ENCODE assay signal across 24 mouse cellular contexts in genomic region chr3:51145985-51146384, GRCm38 (mm10).
DNase-seq lines count a peak whose midpoint lies in the region; ATAC-seq and TF ChIP-seq lines count a peak whose summit lies in the region.
"Had no signal": no experiment of that assay in that cellular context is flagged by ENCODE, and none has a peak within 500 bp of the region (broad histone marks: within the 10 kb centered on the region; RNA-seq: fewer than 3 reads in every experiment).

No protein-coding gene starts in this region.

- no peak overlapping the region for H3K4me2 ChIP-seq in CH12.LX (ENCODE audit: insufficient read depth, low read depth, poor library complexity, severe bottlenecking)
- H3K4me2 ChIP-seq in midbrain, embryonic 15.5 days: no peak overlapping the region
- H3K4me2 ChIP-seq in midbrain, embryonic 13.5 days (replicated peaks): no peak overlapping the region
- H3K4me2 ChIP-seq: embryonic facial prominence, embryonic 13.5 days; heart, embryonic 13.5 days; hindbrain, embryonic 15.5 days; limb, embryonic 15.5 days; lung, embryonic 14.5 days had no signal

- H3K27ac ChIP-seq in CH12.LX (ENCODE audit: insufficient read depth, low read depth): no peak overlapping the region
- no peak overlapping the region for H3K27ac ChIP-seq in midbrain, embryonic 15.5 days
- no peak overlapping the region for H3K27ac ChIP-seq in midbrain, embryonic 13.5 days
- H3K27ac ChIP-seq: embryonic facial prominence, embryonic 13.5 days; heart, embryonic 13.5 days; hindbrain, embryonic 15.5 days; limb, embryonic 15.5 days; macrophage had no signal

- TF ChIP-seq EP300 in CH12.LX (IDR thresholded peaks at IDR 0.05; ENCODE audit: low read length): peak; percentile 32; the same call in 1 of the 2 replicates

- peaks cover 0 to 17% of the 10 kb centered on the region in 2 experiments; a peak in 3 of 4 replicates for H3K4me1 ChIP-seq in CH12.LX (ENCODE audit: control insufficient read depth in 1 of 2, insufficient read depth in 2 of 2)
- H3K4me1 ChIP-seq in midbrain, embryonic 15.5 days: no peaks in the 10 kb centered on the region
- no peaks in the 10 kb centered on the region for H3K4me1 ChIP-seq in midbrain, embryonic 13.5 days (replicated peaks)
- H3K4me1 ChIP-seq: embryonic facial prominence, embryonic 13.5 days; limb, embryonic 15.5 days had no signal

- no peaks in the 10 kb centered on the region for H3K9me3 ChIP-seq in CH12.LX (replicated peaks; ENCODE audit: low read length)
- H3K9me3 ChIP-seq in midbrain, embryonic 15.5 days: no peaks in the 10 kb centered on the region
- H3K9me3 ChIP-seq in midbrain, embryonic 13.5 days: no peaks in the 10 kb centered on the region
- H3K9me3 ChIP-seq: heart, embryonic 13.5 days; hindbrain, embryonic 15.5 days; limb, embryonic 15.5 days had no signal

- in situ Hi-C loops in CH12.LX (cut with MboI; ENCODE audit: low pct_ligation_motif_present, low pct_unique_long_range_greater_than_20kb, low sequenced_read_pairs): loop anchor here (25.0 kb wide), 1 partner anchor 834 kb away; no protein-coding TSS in a partner anchor

- no peaks in the 10 kb centered on the region for H3K79me2 ChIP-seq in CH12.LX (replicated peaks; ENCODE audit: control insufficient read depth, extremely low read depth, insufficient read depth, poor library complexity, severe bottlenecking)

- TF ChIP-seq CTCF in CH12.LX (conservative IDR thresholded peaks at IDR 0.05 in 1 of 2, IDR thresholded peaks at IDR 0.05 in 1 of 2; ENCODE audit: low read depth in 2 of 2, low read length in 2 of 2): no peak

- H3K4me3 ChIP-seq in CH12.LX (replicated peaks in 1 of 3; ENCODE audit: low read depth in 2 of 3, low read length in 2 of 3, poor library complexity in 1 of 3): no peak overlapping the region
- H3K4me3 ChIP-seq in midbrain, embryonic 15.5 days: no peak overlapping the region
- H3K4me3 ChIP-seq in midbrain, embryonic 13.5 days (replicated peaks): no peak overlapping the region
- H3K4me3 ChIP-seq: embryonic facial prominence, embryonic 13.5 days; heart, embryonic 13.5 days; hindbrain, embryonic 15.5 days; limb, embryonic 15.5 days had no signal

- peak; percentile 86 for ATAC-seq in granulocyte monocyte progenitor cell, adult 5-6 weeks (replicated peaks; ENCODE audit: poor library complexity, severe bottlenecking)
- peak; percentile 83 for ATAC-seq in megakaryocyte-erythroid progenitor cell, adult 5-6 weeks (replicated peaks; ENCODE audit: low FRiP score, low TSS enrichment, poor library complexity, severe bottlenecking)
- no peak for ATAC-seq in midbrain, embryonic 15.5 days (replicated peaks)
- no peak for ATAC-seq in midbrain, embryonic 13.5 days
- ATAC-seq: forebrain, embryonic 14.5 days; intestine, postnatal 0 days; midbrain, embryonic 16.5 days had no signal

- H3K9ac ChIP-seq in CH12.LX (ENCODE audit: insufficient read depth, low read depth): no peak overlapping the region
- no peak overlapping the region for H3K9ac ChIP-seq in midbrain, embryonic 15.5 days
- H3K9ac ChIP-seq in midbrain, embryonic 13.5 days (replicated peaks): no peak overlapping the region
- H3K9ac ChIP-seq: embryonic facial prominence, embryonic 13.5 days; heart, embryonic 13.5 days; hindbrain, embryonic 15.5 days; limb, embryonic 15.5 days; lung, embryonic 14.5 days had no signal

- dilution Hi-C loops in CH12.LX (cut with MboI; ENCODE audit: extremely low pct_ligation_motif_present, extremely low pct_unique_long_range_greater_than_20kb, low sequenced_read_pairs): no loop called here

- no peak for TF ChIP-seq RAD21 in CH12.LX (IDR thresholded peaks at IDR 0.05; ENCODE audit: low read depth, low read length)

- DNase-seq in adrenal gland, postnatal 14 days: peak; percentile 61
- DNase-seq in adrenal gland, postnatal 25 days: no peak
- DNase-seq in CH12.LX (ENCODE audit: extremely low read depth): peak; percentile 56
- no peak for DNase-seq in kidney, adult 8-10 months
- DNase-seq: B cell, adult 2 months; cerebellum, adult 9-10 months; gastrocnemius, postnatal 10 days; heart, adult 18-20 months; kidney, postnatal 25 days; lung, embryonic 14.5 days; right cerebral cortex, postnatal 4 days; thymus, adult 2 months had no signal

- no peaks in the 10 kb centered on the region for H3K27me3 ChIP-seq in CH12.LX (replicated peaks)
- H3K27me3 ChIP-seq in midbrain, embryonic 15.5 days (replicated peaks): no peaks in the 10 kb centered on the region
- no peaks in the 10 kb centered on the region for H3K27me3 ChIP-seq in midbrain, embryonic 13.5 days
- H3K27me3 ChIP-seq: embryonic facial prominence, embryonic 13.5 days; heart, embryonic 13.5 days; hindbrain, embryonic 15.5 days; limb, embryonic 15.5 days had no signal

- WGBS in midbrain, embryonic 15.5 days: 92% methylated on average over 2 of the region's 2 CpGs
- 93% methylated on average over 2 of the region's 2 CpGs for WGBS in midbrain, embryonic 13.5 days

- TF ChIP-seq POLR2A in CH12.LX (IDR thresholded peaks at IDR 0.05; ENCODE audit: low read depth, low read length): no peak

- H3K36me3 ChIP-seq in CH12.LX (replicated peaks in 1 of 2; ENCODE audit: control insufficient read depth in 1 of 2, insufficient read depth in 1 of 2, low read length in 1 of 2): no peaks in the 10 kb centered on the region
- no peaks in the 10 kb centered on the region for H3K36me3 ChIP-seq in midbrain, embryonic 15.5 days (replicated peaks)
- no peaks in the 10 kb centered on the region for H3K36me3 ChIP-seq in midbrain, embryonic 13.5 days
- H3K36me3 ChIP-seq: embryonic facial prominence, embryonic 13.5 days; heart, embryonic 13.5 days; hindbrain, embryonic 15.5 days; limb, embryonic 15.5 days had no signal

TF ChIP-seq in CH12.LX, 34 proteins besides CTCF, POLR2A, EP300 and RAD21:
- TF ChIP-seq MAZ (IDR thresholded peaks at IDR 0.05; ENCODE audit: low read depth, low read length) (no peak), JUND (conservative IDR thresholded peaks at IDR 0.05; ENCODE audit: low read depth, low read length) (no peak), MEF2A (IDR thresholded peaks at IDR 0.05; ENCODE audit: borderline replicate concordance, low read depth, low read length) (peak; percentile 64; the same call in 1 of the 2 replicates), TBP (conservative IDR thresholded peaks at IDR 0.05; ENCODE audit: low read depth, low read length) (no peak), JUN (IDR thresholded peaks at IDR 0.05; ENCODE audit: insufficient read depth, low read depth, low read length) (0 out of 2 replicates have a peak, but pooled peaks have one; percentile 31), ETS1 (conservative IDR thresholded peaks at IDR 0.05; ENCODE audit: low read depth, low read length) (peak; percentile 68)

Comparison
In these comparisons a context has a peak if more than half of its experiments do, and no peak if none do; other contexts are left out.
1. DNase-seq: peak in adrenal gland, postnatal 14 days (single experiment) and CH12.LX (single experiment); none in adrenal gland, postnatal 25 days (single experiment) and kidney, adult 8-10 months (0 of 2).
2. ATAC-seq: peak in granulocyte monocyte progenitor cell, adult 5-6 weeks (single experiment) and megakaryocyte-erythroid progenitor cell, adult 5-6 weeks (single experiment); none in midbrain, embryonic 15.5 days (single experiment) and midbrain, embryonic 13.5 days (single experiment).